Mouse (Mus musculus): ENCODE measurements at regions not wholly inside any gene's neighbourhood (a gene's known extent, or its start where the extent isn't known, plus 50 kb on each side); places are given as distances from the start of the nearest gene placed in this dataset.

- no peaks in the 10 kb centered on the region for H3K4me1 ChIP-seq (ENCODE audit: control insufficient read depth, insufficient read depth, low read length)
- DNase-seq (ENCODE audit: low spot score, missing footprints), result no peak
- H3K27me3 ChIP-seq (ENCODE audit: control insufficient read depth, insufficient read depth, low read length), result no peaks in the 10 kb centered on the region
- H3K4me2 ChIP-seq, result no peak overlapping the region
- H3K36me3 ChIP-seq (ENCODE audit: control insufficient read depth, insufficient read depth, low read length), result no peaks in the 10 kb centered on the region
- 72% methylated on average over 5 of the region's 5 CpGs for WGBS
- no peak overlapping the region for H3K27ac ChIP-seq (ENCODE audit: low read depth, low read length)
- no peak overlapping the region for H3K4me3 ChIP-seq (ENCODE audit: low read depth, low read length)
- no peak overlapping the region for H3K9ac ChIP-seq (ENCODE audit: low read length)
- ATAC-seq (ENCODE audit: low FRiP score), result no peak
- no peaks in the 10 kb centered on the region for H3K9me3 ChIP-seq (ENCODE audit: control insufficient read depth, low read length)
Measured at GRCm38 (mm10) chr9:33442266-33442665, 806.2 kb downstream of the Ets1 start.

GRCm38 (mm10) chr9:33445902-33446301 lies 809.9 kb downstream of the Ets1 start:
- Histone ChIP-seq H3K4me1 (ENCODE audit: control insufficient read depth, insufficient read depth, low read length) (no peaks in the 10 kb centered on the region), H3K4me3 (ENCODE audit: low read depth, low read length) (no peak overlapping the region), H3K4me2 (no peak overlapping the region), H3K9ac (ENCODE audit: low read length) (no peak overlapping the region), H3K27ac (ENCODE audit: low read depth, low read length) (no peak overlapping the region), H3K36me3 (ENCODE audit: control insufficient read depth, insufficient read depth, low read length) (no peaks in the 10 kb centered on the region), H3K9me3 (ENCODE audit: control insufficient read depth, low read length) (no peaks in the 10 kb centered on the region), H3K27me3 (ENCODE audit: control insufficient read depth, insufficient read depth, low read length) (no peaks in the 10 kb centered on the region)
- DNase-seq (ENCODE audit: low spot score, missing footprints) (no peak), ATAC-seq (ENCODE audit: low FRiP score) (no peak)
- WGBS, result 60% methylated on average over 1 of the region's 1 CpGs

GRCm38 (mm10) chr9:33475106-33475505 lies 839.1 kb downstream of the Ets1 start:
- Histone ChIP-seq H3K4me1 (ENCODE audit: control insufficient read depth, insufficient read depth, low read length) (no peaks in the 10 kb centered on the region), H3K27me3 (ENCODE audit: control insufficient read depth, insufficient read depth, low read length) (no peaks in the 10 kb centered on the region), H3K27ac (ENCODE audit: low read depth, low read length) (no peak overlapping the region), H3K9me3 (ENCODE audit: control insufficient read depth, low read length) (no peaks in the 10 kb centered on the region), H3K9ac (ENCODE audit: low read length) (no peak overlapping the region), H3K4me2 (no peak overlapping the region), H3K36me3 (ENCODE audit: control insufficient read depth, insufficient read depth, low read length) (no peaks in the 10 kb centered on the region), H3K4me3 (ENCODE audit: low read depth, low read length) (no peak overlapping the region)
- DNase-seq (ENCODE audit: low spot score, missing footprints) (no peak), ATAC-seq (ENCODE audit: low FRiP score) (no peak)
- WGBS, result 69% methylated on average over 2 of the region's 2 CpGs

GRCm38 (mm10) chr9:33482845-33483540 lies 847.0 kb downstream of the Ets1 start:
- Histone ChIP-seq H3K9me3 (ENCODE audit: control insufficient read depth, low read length) (no peaks in the 10 kb centered on the region), H3K4me3 (ENCODE audit: low read depth, low read length) (no peak overlapping the region), H3K4me1 (ENCODE audit: control insufficient read depth, insufficient read depth, low read length) (no peaks in the 10 kb centered on the region), H3K9ac (ENCODE audit: low read length) (no peak overlapping the region), H3K4me2 (no peak overlapping the region), H3K27me3 (ENCODE audit: control insufficient read depth, insufficient read depth, low read length) (no peaks in the 10 kb centered on the region), H3K27ac (ENCODE audit: low read depth, low read length) (no peak overlapping the region), H3K36me3 (ENCODE audit: control insufficient read depth, insufficient read depth, low read length) (no peaks in the 10 kb centered on the region)
- 74% methylated on average over 5 of the region's 5 CpGs for WGBS
- no peak for DNase-seq (ENCODE audit: low spot score, missing footprints)
- ATAC-seq (ENCODE audit: low FRiP score), result no peak

GRCm38 (mm10) chr9:33483541-33483846 lies 847.5 kb downstream of the Ets1 start:
- 86% methylated on average over 2 of the region's 2 CpGs for WGBS
- H3K27ac ChIP-seq (ENCODE audit: low read depth, low read length), result no peak overlapping the region
- H3K36me3 ChIP-seq (ENCODE audit: control insufficient read depth, insufficient read depth, low read length), result no peaks in the 10 kb centered on the region
- H3K9me3 ChIP-seq (ENCODE audit: control insufficient read depth, low read length), result no peaks in the 10 kb centered on the region
- no peak overlapping the region for H3K9ac ChIP-seq (ENCODE audit: low read length)
- no peak overlapping the region for H3K4me2 ChIP-seq
- ATAC-seq (ENCODE audit: low FRiP score), result no peak
- no peak for DNase-seq (ENCODE audit: low spot score, missing footprints)
- no peaks in the 10 kb centered on the region for H3K4me1 ChIP-seq (ENCODE audit: control insufficient read depth, insufficient read depth, low read length)
- no peak overlapping the region for H3K4me3 ChIP-seq (ENCODE audit: low read depth, low read length)
- H3K27me3 ChIP-seq (ENCODE audit: control insufficient read depth, insufficient read depth, low read length), result no peaks in the 10 kb centered on the region

GRCm38 (mm10) chr9:33533101-33533810 lies 897.2 kb downstream of the Ets1 start:
- ATAC-seq (ENCODE audit: low FRiP score) (no peak), DNase-seq (ENCODE audit: low spot score, missing footprints) (no peak)
- no peaks in the 10 kb centered on the region for H3K36me3 ChIP-seq (ENCODE audit: control insufficient read depth, insufficient read depth, low read length)
- H3K9me3 ChIP-seq (ENCODE audit: control insufficient read depth, low read length), result no peaks in the 10 kb centered on the region
- no peaks in the 10 kb centered on the region for H3K27me3 ChIP-seq (ENCODE audit: control insufficient read depth, insufficient read depth, low read length)
- WGBS, result 81% methylated on average over 1 of the region's 1 CpGs
- H3K4me1 ChIP-seq (ENCODE audit: control insufficient read depth, insufficient read depth, low read length), result no peaks in the 10 kb centered on the region
- no peak overlapping the region for H3K4me2 ChIP-seq
- no peak overlapping the region for H3K4me3 ChIP-seq (ENCODE audit: low read depth, low read length)
- no peak overlapping the region for H3K9ac ChIP-seq (ENCODE audit: low read length)
- H3K27ac ChIP-seq (ENCODE audit: low read depth, low read length), result no peak overlapping the region

- DNase-seq (ENCODE audit: low spot score, missing footprints) (no peak), ATAC-seq (ENCODE audit: low FRiP score) (no peak)
- Histone ChIP-seq H3K27me3 (ENCODE audit: control insufficient read depth, insufficient read depth, low read length) (no peaks in the 10 kb centered on the region), H3K27ac (ENCODE audit: low read depth, low read length) (no peak overlapping the region), H3K4me1 (ENCODE audit: control insufficient read depth, insufficient read depth, low read length) (no peaks in the 10 kb centered on the region), H3K4me3 (ENCODE audit: low read depth, low read length) (no peak overlapping the region), H3K36me3 (ENCODE audit: control insufficient read depth, insufficient read depth, low read length) (no peaks in the 10 kb centered on the region), H3K9me3 (ENCODE audit: control insufficient read depth, low read length) (no peaks in the 10 kb centered on the region), H3K4me2 (no peak overlapping the region), H3K9ac (ENCODE audit: low read length) (no peak overlapping the region)
- 75% methylated on average over 5 of the region's 5 CpGs for WGBS
Measured at GRCm38 (mm10) chr9:33543301-33543700, 907.3 kb downstream of the Ets1 start.

- 84% methylated on average over 4 of the region's 4 CpGs for WGBS
- Histone ChIP-seq H3K4me2 (no peak overlapping the region), H3K9me3 (ENCODE audit: control insufficient read depth, low read length) (no peaks in the 10 kb centered on the region), H3K27ac (ENCODE audit: low read depth, low read length) (no peak overlapping the region), H3K36me3 (ENCODE audit: control insufficient read depth, insufficient read depth, low read length) (no peaks in the 10 kb centered on the region), H3K27me3 (ENCODE audit: control insufficient read depth, insufficient read depth, low read length) (no peaks in the 10 kb centered on the region), H3K4me1 (ENCODE audit: control insufficient read depth, insufficient read depth, low read length) (no peaks in the 10 kb centered on the region), H3K9ac (ENCODE audit: low read length) (no peak overlapping the region), H3K4me3 (ENCODE audit: low read depth, low read length) (no peak overlapping the region)
- no peak for DNase-seq (ENCODE audit: low spot score, missing footprints)
- no peak for ATAC-seq (ENCODE audit: low FRiP score)
Measured at GRCm38 (mm10) chr9:33546126-33546737, 910.2 kb downstream of the Ets1 start.

GRCm38 (mm10) chr9:33549395-33549794 lies 913.4 kb downstream of the Ets1 start:
- H3K4me3 ChIP-seq (ENCODE audit: low read depth, low read length), result no peak overlapping the region
- H3K27me3 ChIP-seq (ENCODE audit: control insufficient read depth, insufficient read depth, low read length), result no peaks in the 10 kb centered on the region
- H3K9ac ChIP-seq (ENCODE audit: low read length), result no peak overlapping the region
- DNase-seq (ENCODE audit: low spot score, missing footprints) (no peak), ATAC-seq (ENCODE audit: low FRiP score) (no peak)
- H3K4me1 ChIP-seq (ENCODE audit: control insufficient read depth, insufficient read depth, low read length), result no peaks in the 10 kb centered on the region
- H3K27ac ChIP-seq (ENCODE audit: low read depth, low read length), result no peak overlapping the region
- H3K36me3 ChIP-seq (ENCODE audit: control insufficient read depth, insufficient read depth, low read length), result no peaks in the 10 kb centered on the region
- 90% methylated on average over 5 of the region's 5 CpGs for WGBS
- no peak overlapping the region for H3K4me2 ChIP-seq
- H3K9me3 ChIP-seq (ENCODE audit: control insufficient read depth, low read length), result no peaks in the 10 kb centered on the region
